Mouse (Mus musculus): ENCODE results near the gene Rtl8a.

- TF ChIP-seq POLR2A (IDR thresholded peaks at IDR 0.05; ENCODE audit: insufficient read depth, low read depth, low read length) (no peak), CTCF (IDR thresholded peaks at IDR 0.05) (no peak)
Observed at GRCm38 (mm10) chrX:53692065-53692464, 48.6 kb upstream of the Rtl8a start.
